In genomic region chr14:8214299-8215207, GRCm38 (mm10) we compare ENCODE assay signal across 8 mouse cellular contexts. TPM values are rescaled to one million over a fixed set of nuclear protein-coding genes. Genes with fewer than 3 reads are reported as not detected.
A peak's percentile ranks its signal among the peaks of the same experiment; 100 is the strongest.
DNase-seq lines count a peak whose midpoint lies in the region; ATAC-seq and TF ChIP-seq lines count a peak whose summit lies in the region.

No protein-coding gene starts in this region.

- DNase-seq in T-cell, adult 2 months (ENCODE audit: low spot score) = peak; percentile 35
- DNase-seq in cerebellum, adult 2 months = peak; percentile 84 to 85
- peak; percentile 81 for DNase-seq in hindbrain, embryonic 11.5 days (ENCODE audit: low spot score)
- peak; percentile 79 to 80 for DNase-seq in layer of hippocampus, postnatal 36 days
- peak; percentile 71 for DNase-seq in lung, postnatal 36 days
- peak; percentile 52 to 54 for DNase-seq in right cerebral cortex, postnatal 36 days (ENCODE audit: low spot score in 2 of 2)
- DNase-seq in yolk sac, embryonic 10.5 days (ENCODE audit: low spot score) = peak; percentile 77

- H3K27ac ChIP-seq in cerebellum, adult 2 months (ENCODE audit: insufficient read depth, low read length) = peak overlapping the region; percentile 65; the same call in 1 of the 2 replicates
- peak overlapping the region; percentile 92 for H3K27ac ChIP-seq in forebrain, embryonic 16.5 days (ENCODE audit: low read length)
- H3K27ac ChIP-seq in hindbrain, embryonic 11.5 days (ENCODE audit: low read depth, low read length) = peak overlapping the region; percentile 72; the same call in 1 of the 2 replicates

- H3K27me3 ChIP-seq in cerebellum, adult 2 months (ENCODE audit: control insufficient read depth, insufficient read depth, low read length) = no peaks in the 10 kb centered on the region
- no peaks in the 10 kb centered on the region for H3K27me3 ChIP-seq in forebrain, embryonic 16.5 days (replicated peaks; ENCODE audit: control insufficient read depth, insufficient read depth, low read length)
- peaks cover 12% of the 10 kb centered on the region; the same call in 1 of the 2 replicates for H3K27me3 ChIP-seq in hindbrain, embryonic 11.5 days (ENCODE audit: control insufficient read depth, insufficient read depth, low read length)

- peak overlapping the region; percentile 89 for H3K4me3 ChIP-seq in cerebellum, adult 2 months (replicated peaks; ENCODE audit: insufficient read depth, low read depth, low read length)
- peak overlapping the region; percentile 77 for H3K4me3 ChIP-seq in forebrain, embryonic 16.5 days (replicated peaks; ENCODE audit: low read length)
- peak overlapping the region; percentile 56 for H3K4me3 ChIP-seq in hindbrain, embryonic 11.5 days (ENCODE audit: low read depth, low read length)

- no peak for TF ChIP-seq POLR2A in cerebellum, adult 2 months (IDR thresholded peaks at IDR 0.05; ENCODE audit: borderline replicate concordance, insufficient read depth, low read length)

- under 1% methylated on average over 63 of the region's 63 CpGs for WGBS in cerebellum, adult 2 months
- 1% methylated on average over 62 of the region's 63 CpGs for whole genome bisulfite sequencing in forebrain, embryonic 16.5 days
- WGBS in hindbrain, embryonic 11.5 days = 3% methylated on average over 36 of the region's 63 CpGs

- ATAC-seq in forebrain, embryonic 16.5 days = peak; percentile 79
- ATAC-seq in hindbrain, embryonic 11.5 days (ENCODE audit: low FRiP score) = peak; percentile 80

- peaks cover 14% of the 10 kb centered on the region; the same call in 1 of the 2 replicates for H3K4me1 ChIP-seq in cerebellum, adult 2 months (ENCODE audit: control insufficient read depth, insufficient read depth, low read length)
- H3K4me1 ChIP-seq in forebrain, embryonic 16.5 days (replicated peaks; ENCODE audit: control insufficient read depth, insufficient read depth, low read length) = peaks cover 29% of the 10 kb centered on the region
- H3K4me1 ChIP-seq in hindbrain, embryonic 11.5 days (replicated peaks; ENCODE audit: control insufficient read depth, insufficient read depth, low read length) = no peaks in the 10 kb centered on the region

- no peaks in the 10 kb centered on the region for H3K36me3 ChIP-seq in forebrain, embryonic 16.5 days (ENCODE audit: control insufficient read depth, insufficient read depth)
- H3K36me3 ChIP-seq in hindbrain, embryonic 11.5 days (ENCODE audit: control insufficient read depth, insufficient read depth, low read length) = no peaks in the 10 kb centered on the region

- H3K4me2 ChIP-seq in forebrain, embryonic 16.5 days (ENCODE audit: low read length) = peak overlapping the region; percentile 88
- peak overlapping the region; percentile 67 for H3K4me2 ChIP-seq in hindbrain, embryonic 11.5 days (replicated peaks; ENCODE audit: low read depth, low read length)

- H3K9me3 ChIP-seq in forebrain, embryonic 16.5 days (ENCODE audit: control insufficient read depth, low read length) = no peaks in the 10 kb centered on the region
- H3K9me3 ChIP-seq in hindbrain, embryonic 11.5 days (ENCODE audit: control insufficient read depth, low read length) = no peaks in the 10 kb centered on the region

- TF ChIP-seq CTCF in cerebellum, adult 2 months (IDR thresholded peaks at IDR 0.05; ENCODE audit: borderline replicate concordance, insufficient read depth, low read depth, low read length) = no peak

- peak overlapping the region; percentile 87 for H3K9ac ChIP-seq in forebrain, embryonic 16.5 days (replicated peaks; ENCODE audit: low read depth, low read length)
- H3K9ac ChIP-seq in hindbrain, embryonic 11.5 days (ENCODE audit: low read depth, low read length) = peak overlapping the region; percentile 88

RNA-seq across cellular contexts. Expression of gene Kctd6, which starts 0.6 kb away (rescaled TPM):
- polyA plus RNA-seq in cerebellum, adult 2 months (2012; rRNA removed) = 35.0 and 35.8 TPM in 2 replicates
- polyA plus RNA-seq in forebrain, embryonic 16.5 days (2015; fragmentation: Nextera tagmentation; extraction: Ambion mirVana) = 7.2 and 8.1 TPM in 2 replicates
- 8.2 and 11.2 TPM in 2 replicates for polyA plus RNA-seq in hindbrain, embryonic 11.5 days (2014; fragmentation: Nextera tagmentation; extraction: Ambion mirVana)
- 10 to 100 TPM; 76.1 to 78.8 TPM for total RNA-seq in layer of hippocampus, postnatal 36 days (2021)

RNA-seq across cellular contexts. Expression of gene Pdhb, which starts 41.7 kb away (rescaled TPM):
- 275 and 279 TPM in 2 replicates for polyA plus RNA-seq in cerebellum, adult 2 months (2012; rRNA removed)
- polyA plus RNA-seq in forebrain, embryonic 16.5 days (2015; fragmentation: Nextera tagmentation; extraction: Ambion mirVana) = 249 and 250 TPM in 2 replicates
- polyA plus RNA-seq in hindbrain, embryonic 11.5 days (2014; fragmentation: Nextera tagmentation; extraction: Ambion mirVana) = 228 and 233 TPM in 2 replicates
- 100 to 1,000 TPM; 185 to 197 TPM for total RNA-seq in layer of hippocampus, postnatal 36 days (2021)

RNA-seq across cellular contexts. Expression of gene Acox2, which starts 44.6 kb away (rescaled TPM):
- 0.41 and 0.55 TPM in 2 replicates for polyA plus RNA-seq in cerebellum, adult 2 months (2012; rRNA removed)
- 0.44 TPM in 1 of 2 replicates, not detected in the other for polyA plus RNA-seq in forebrain, embryonic 16.5 days (2015; fragmentation: Nextera tagmentation; extraction: Ambion mirVana)
- polyA plus RNA-seq in hindbrain, embryonic 11.5 days (2014; fragmentation: Nextera tagmentation; extraction: Ambion mirVana) = 0.20 and 0.29 TPM in 2 replicates
- not detected for total RNA-seq in layer of hippocampus, postnatal 36 days (2021)

Comparison
In these comparisons a context has a peak if more than half of its experiments do, and no peak if none do; other contexts are left out.
1. Peak in every context shown above with its lines: DNase-seq, ATAC-seq, H3K4me3 ChIP-seq and H3K27ac ChIP-seq.